Mouse (Mus musculus): Measurements from ENCODE around the gene Tmed2.
A peak's percentile ranks its signal among the peaks of the same experiment; 100 is the strongest.
"Not testable (repeated sequence)": the region's sequence is repeated elsewhere in the genome, so short reads cannot be mapped to it uniquely, and the experiment has no call there.

Tmed2 gene

DNA sequence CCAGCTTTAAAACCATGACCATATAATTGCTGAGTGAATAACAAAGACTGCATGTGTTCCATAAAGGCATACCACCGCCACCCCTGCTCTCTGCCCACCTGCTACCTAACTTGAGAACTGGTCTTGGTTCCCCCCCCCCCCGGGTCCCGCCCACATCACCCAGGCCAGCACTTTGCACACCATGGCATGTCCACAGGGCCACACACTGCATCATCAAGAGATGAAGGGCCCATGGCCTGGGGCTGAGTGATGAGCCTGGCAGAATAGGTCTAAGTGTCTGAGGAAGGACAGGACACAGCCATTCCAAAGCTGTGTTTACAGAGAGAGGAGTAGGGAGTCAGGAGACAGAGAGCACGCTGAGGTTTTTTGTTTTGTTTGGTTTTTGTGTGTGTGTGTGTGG, 12.1 kb upstream of the Tmed2 start:
- DNase-seq (ENCODE audit: low read depth, low spot score) = no peak

DNA sequence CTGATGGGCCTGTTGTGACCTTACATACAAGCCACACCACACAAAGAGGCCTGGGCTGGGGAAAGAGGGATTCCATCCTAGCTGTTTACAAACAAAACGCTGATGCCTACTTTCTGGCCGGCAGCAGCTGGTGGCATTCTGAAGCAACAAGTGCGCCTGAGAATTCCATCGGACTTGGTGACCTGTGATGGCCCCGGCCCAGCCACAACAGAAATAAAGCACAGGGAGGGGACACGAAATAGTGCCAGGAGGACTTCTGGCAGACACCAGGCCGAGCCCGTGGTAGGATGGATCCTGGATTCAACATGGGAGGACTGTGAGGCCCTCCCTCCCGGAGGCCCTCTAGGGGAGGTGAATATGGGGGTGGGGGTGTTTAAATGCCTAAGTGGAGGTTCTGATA, 11.7 kb upstream of the Tmed2 start:
- no peak for DNase-seq (ENCODE audit: low read depth, low spot score)

DNA sequence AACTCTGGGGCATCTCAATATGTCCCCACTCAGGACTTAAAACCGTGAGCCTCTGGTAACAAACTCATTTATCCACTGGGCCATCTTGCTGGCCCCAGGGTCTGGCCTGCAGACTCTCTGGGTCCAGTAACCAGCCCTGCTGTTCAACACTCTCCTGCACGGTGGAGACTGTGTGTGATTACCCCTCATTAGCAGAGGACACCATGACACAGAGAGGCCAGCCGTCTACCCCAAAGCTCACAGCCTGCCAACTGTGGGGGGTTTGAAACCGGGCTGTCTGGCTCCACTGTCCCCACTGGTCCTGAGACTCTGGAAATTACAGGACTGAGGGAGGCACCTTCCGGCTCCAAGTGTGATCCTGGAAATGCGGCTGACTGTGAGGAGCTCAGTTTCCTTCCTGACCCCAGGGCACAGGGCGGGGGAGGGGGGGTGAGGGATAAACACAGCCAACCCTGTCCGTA, 11.3 kb upstream of the Tmed2 start:
- no peak for DNase-seq (ENCODE audit: low read depth, low spot score)

DNA sequence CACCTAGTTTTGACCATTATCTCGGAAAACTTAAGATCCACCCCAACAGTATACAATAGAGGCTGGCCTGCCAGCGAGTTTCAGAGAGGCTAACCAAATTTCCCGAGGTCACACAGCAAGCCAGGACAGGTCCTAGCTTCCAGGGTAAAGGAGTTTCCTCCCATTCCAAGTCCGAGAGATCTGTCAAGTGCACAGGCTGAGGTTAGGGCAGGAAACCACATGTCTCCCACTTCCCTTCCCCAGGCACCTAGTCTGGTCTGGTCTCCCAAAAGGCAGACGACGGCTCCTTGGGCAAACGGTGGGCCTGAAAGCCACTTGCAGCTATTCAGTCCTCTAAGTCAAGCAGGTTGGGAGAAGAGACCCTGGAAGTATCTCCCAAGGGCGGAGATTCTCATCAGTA, 10.8 kb upstream of the Tmed2 start:
- DNase-seq (ENCODE audit: low read depth, low spot score) = no peak

DNA sequence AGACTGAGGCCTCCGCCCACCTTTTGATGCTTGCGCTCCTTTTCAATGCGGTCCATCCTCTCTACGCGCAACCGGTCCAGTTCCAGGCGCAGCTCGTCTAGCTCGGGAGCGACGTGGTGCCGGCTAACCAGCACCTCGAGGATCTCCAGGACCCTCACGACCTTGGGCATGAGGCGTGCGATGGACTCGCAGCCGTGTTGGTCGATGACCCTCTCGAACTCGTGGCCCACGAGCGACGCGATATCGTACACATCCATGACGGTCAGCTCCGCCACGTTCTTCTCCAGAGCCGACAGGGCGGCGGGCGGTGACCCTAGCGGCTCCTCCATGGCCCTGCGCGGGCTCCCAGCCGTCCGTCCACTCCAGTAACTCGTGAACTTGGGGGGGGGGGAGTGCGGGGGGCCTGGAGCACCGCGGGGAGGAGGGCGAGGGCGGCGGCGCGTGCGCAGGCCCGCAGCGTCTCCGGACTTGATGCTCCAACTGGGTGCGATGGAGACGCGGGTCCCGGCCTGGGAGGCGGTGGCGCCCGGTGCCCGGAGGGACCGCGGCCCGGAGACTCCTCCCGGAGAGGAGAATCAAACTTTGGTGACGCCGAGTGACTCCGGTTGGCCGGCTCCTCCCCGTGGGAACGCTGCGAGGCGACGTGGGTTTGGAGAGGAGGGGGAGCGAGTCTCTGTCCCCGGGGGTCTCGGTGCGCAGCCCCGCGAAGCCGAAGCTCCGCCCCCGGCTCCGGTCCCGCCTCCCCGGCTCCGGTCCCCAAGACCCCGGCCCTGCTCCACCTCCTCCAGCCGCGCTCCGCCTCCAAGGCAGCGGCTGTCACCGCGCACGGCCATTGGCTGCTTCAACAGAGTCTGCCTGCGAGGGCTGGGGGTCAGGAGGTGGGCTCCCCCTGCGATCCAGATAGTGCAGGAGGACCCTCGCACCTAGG, 9.6 kb upstream of the Tmed2 start, which contains the start of gene Rilpl1:
TSS of gene Rilpl1 (minus strand) at position 737 of the 928 bp plus-strand sequence.
- no peak for DNase-seq (ENCODE audit: low read depth, low spot score)

DNA sequence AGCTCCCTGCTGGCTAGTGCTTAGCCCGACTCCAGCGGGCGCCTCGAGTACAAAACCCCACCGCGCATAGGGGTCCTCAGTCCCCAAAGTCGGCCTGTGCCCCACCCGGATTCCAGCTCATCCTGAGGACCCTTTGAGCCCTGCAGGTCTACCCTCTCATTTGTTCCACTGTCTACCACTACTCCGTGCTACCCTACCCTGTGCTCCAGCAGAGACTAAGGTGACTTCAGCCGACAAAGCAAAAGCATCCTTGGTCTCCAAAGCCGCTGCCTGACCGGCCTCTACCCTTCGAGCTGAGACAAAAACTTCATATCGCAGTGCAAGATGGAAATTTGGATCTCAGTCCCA, 8.9 kb upstream of the Tmed2 start:
- DNase-seq (ENCODE audit: low read depth, low spot score) = no peak

DNA sequence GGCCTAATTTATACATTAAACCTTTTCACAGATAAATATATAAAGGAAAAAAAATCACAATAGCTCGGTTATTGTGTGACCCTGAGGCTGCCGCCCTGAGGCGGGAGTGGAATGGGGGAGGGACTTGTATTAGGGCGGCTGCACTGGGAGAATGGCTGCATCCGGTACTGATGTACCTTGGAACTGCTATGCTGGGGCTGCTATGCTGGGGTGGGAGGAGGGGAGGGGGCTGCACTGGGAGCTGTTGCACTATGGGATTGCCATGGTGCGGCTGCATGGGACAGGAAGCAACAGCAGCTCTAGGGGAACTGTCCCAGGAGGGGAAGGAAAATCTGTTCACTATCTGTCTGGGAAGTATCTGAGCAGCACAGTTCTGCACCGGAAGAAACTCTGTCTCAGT, 8.0 kb upstream of the Tmed2 start:
- DNase-seq (ENCODE audit: low read depth, low spot score) = no peak

DNA sequence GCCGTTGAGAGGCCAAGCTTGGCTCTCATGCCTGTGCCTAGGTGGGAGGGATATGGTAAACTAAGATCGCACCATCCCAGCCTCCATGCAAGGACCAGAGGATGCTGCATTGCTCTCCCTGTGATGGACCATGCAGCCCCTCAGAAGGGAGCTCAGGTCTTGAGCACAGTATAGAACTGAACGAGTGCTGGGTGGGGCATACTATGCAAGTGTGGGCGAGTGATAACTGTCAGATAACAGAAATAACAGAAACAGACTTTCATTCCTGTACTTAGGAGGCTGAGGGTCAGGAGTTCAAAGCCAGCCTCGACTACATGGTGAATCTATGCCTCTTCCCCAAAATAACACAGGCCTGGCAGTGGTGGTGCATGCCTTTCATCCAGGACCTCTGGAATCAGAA, 5.5 kb upstream of the Tmed2 start:
- no peak for DNase-seq (ENCODE audit: low read depth, low spot score)

DNA sequence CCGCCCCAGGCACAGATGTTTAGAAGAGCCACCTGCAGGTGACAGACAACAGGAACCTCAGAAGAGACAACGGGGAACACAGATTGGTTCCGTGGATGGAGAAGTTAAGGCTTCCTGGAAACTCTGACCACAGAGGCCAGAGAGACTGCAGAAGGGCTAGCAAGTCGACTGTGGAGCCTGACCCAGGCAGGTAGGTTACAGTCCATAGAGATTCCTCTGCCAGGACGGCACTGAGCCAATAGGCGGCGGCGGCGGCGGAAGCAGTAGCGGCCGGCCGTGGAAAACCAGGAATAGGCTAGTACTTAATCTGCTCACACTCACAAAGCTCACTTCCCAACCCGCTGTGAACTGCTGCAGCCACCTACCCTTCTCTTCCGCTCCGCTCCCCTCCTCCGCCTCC, 3.7 kb upstream of the Tmed2 start:
- no peak for DNase-seq (ENCODE audit: low read depth, low spot score)

DNA sequence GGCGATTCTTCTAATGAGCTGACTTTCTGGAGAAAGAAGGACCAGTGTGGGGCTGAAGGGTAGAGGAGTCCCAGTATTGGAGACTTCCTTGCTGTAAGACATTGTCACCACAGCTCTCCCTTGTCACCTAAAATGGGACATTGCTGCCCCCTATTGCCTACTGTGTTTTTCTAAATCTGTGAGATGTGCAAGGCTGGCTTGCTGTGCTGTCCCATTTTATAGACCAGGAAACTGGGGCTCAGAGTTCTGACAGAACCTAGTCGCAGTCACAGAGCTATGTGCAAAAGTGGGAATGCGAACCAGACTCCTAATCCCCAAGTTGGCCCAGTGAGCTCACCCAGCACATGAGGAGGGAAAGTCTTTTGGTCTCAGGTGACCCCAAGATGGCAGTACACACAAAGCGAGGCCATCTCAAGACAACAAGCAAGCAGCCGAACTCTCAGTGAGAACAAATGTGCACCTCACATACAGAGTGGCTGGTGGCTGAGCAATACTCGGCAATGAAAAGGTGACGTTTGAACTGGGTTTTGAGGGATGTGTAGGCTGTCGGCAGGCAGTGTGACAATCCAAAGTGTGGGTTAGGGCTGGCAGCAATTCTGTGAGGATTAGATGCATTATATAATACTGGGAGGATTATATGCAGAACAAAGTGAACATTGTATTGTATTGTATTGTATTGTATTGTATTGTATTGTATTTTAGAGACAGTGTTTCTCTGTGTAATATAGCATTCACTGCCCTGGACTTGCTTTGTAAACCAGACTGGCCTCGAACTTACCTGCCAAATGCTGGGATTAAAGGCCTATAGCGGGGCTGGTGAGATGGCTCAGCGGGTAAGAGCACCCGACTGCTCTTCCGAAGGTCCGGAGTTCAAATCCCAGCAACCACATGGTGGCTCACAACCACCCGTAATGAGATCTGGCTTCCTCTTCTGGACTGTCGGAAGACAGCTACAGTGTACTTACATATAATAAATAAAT, 1.4 kb upstream of the Tmed2 start:
- DNase-seq (ENCODE audit: low read depth, low spot score) = no peak

DNA sequence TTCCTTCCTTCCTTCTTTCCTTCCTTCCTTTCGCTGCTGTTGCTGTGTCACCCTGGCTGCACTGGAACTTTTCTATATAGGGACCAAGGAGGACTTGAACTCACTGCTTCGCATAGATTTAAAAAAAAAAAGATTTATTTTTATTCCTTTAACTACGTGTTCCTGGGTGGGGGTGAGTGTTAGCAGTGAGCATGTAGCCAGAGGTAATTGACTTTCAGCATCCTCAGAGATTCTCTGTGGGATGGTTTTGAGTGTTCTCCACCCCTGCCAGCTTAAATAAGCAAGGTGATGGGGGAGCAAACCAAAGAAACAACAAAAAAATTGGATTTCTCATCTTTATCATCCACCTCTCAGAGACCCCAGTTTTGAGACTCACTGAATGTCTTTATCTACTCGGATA, 590 bp upstream of the Tmed2 start:
- no peak for DNase-seq (ENCODE audit: low read depth, low spot score)

DNA sequence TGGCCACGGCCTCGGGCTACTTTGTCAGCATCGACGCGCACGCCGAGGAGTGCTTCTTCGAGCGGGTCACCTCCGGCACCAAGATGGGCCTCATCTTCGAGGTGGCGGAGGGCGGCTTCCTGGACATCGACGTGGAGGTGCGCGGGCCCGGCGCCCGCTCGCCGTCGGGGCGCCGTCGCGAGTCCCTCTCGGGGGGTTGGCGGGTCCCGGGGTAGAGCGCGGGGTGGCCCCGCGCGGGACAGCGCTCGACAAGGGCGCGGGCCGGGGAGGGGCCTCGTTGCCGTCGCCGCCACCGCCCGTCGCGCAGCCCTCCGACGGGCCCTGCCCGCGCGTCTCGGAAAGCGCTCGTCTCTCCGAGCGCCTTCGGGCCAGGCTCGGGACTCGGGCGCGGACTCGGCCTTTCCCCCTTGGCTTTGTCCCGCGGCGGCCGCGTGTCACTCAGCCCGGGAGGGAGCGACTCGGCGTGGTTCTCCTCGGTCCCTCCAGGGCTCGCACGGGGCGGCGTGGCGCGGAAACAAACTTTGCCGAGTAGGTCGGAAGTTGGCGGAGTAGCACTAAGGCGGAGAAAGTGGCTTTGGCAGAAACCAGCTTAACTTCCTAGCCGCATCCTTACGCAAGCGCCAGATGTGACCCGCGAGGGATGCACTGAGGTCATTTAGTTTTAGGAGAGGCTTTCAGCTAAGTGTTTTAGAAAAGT, 558 bp downstream of the Tmed2 start:
- DNase-seq (ENCODE audit: low read depth, low spot score) = peak; percentile 53

DNA sequence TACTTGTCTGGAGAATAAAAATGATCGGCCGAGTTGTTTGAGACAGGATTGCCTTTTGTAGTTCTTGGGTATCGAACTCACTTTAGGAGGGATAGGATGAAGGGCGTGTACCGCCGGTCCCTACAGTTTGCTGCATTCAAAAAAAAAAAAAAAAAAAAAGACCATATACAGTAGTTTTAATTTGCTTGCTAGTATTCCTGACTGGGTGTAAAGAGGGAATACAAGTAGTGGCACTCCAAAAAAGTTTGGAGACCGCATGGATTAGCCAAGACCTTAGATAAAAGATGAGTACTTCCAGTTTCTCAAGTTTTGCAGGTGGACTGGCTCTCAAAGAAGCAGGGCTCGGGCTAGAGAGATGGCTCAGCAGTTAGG, 1.1 kb downstream of the Tmed2 start:
- DNase-seq (ENCODE audit: low read depth, low spot score) = no peak

DNA sequence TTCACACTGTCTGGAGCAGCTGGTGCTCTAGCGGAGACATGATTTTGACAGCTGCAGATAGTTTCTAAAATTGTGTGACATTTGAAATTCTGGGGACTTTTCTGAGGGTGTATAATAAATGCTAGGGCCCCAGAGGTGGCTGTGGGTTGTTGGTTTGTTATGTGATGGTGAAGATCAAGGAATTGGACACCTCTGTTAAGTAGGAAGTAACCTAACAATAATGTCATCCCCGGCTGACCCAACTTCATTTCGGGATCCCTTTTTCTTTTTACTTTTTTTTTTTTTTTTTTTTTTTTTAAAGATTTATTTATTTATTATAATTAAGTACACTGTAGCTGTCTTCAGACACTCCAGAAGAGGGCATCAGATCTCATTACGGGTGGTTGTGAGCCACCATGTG, 10.2 kb downstream of the Tmed2 start:
- not testable (repeated sequence) for DNase-seq (ENCODE audit: low read depth, low spot score)

DNA sequence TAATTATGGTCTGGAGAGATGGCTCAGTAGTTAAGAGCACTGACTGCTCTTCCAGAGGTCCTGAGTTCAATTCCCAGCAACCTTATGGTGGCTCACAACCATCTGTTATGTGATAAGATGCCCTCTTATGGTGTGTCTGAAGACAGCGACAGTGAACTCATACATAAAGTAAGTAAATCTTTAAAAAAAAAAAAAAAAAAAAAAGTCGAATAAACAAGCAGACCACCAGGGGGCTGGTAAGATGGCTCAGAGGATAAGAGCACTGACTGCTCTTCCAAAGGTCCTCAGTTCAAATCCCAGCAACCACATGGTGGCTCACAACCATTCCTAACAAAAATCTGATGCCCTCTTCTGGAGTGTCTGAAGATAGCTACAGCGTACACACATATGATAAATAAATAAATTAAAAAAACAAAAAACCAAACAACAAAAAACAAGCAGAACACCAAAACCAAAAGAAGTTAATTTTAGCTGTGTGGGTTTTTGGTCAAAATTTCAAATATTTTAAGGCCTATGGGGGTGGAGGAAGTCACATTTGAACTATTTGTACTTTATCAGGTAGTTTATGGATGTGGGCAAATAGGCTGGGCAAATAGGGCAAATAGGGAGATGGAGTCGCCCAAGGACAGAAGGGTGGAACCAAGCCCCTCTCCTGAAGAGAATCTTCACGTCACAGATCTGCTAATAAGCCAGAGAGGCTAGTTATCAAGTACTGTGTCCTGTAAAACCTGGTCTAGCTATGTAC, 11.0 kb downstream of the Tmed2 start:
- not testable (repeated sequence) for DNase-seq (ENCODE audit: low read depth, low spot score)

DNA sequence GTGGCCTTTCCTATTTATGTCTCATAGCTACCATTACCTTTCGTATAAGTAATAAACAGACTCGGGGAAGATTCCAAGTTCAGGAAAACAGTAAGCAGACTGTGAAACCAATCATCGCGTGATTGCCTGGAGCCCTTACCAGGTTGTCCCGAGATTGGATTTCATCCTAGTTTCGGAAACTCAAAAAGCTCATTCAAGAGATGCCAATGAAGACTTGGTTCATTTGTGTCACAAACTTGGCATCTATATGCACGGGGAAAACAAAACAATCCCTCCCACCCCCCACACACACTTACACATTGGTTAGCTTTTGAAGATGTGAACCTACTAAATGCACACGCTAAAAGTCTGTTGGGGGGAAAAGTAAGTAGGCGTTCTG, 11.6 kb downstream of the Tmed2 start:
- DNase-seq (ENCODE audit: low read depth, low spot score) = no peak

DNA sequence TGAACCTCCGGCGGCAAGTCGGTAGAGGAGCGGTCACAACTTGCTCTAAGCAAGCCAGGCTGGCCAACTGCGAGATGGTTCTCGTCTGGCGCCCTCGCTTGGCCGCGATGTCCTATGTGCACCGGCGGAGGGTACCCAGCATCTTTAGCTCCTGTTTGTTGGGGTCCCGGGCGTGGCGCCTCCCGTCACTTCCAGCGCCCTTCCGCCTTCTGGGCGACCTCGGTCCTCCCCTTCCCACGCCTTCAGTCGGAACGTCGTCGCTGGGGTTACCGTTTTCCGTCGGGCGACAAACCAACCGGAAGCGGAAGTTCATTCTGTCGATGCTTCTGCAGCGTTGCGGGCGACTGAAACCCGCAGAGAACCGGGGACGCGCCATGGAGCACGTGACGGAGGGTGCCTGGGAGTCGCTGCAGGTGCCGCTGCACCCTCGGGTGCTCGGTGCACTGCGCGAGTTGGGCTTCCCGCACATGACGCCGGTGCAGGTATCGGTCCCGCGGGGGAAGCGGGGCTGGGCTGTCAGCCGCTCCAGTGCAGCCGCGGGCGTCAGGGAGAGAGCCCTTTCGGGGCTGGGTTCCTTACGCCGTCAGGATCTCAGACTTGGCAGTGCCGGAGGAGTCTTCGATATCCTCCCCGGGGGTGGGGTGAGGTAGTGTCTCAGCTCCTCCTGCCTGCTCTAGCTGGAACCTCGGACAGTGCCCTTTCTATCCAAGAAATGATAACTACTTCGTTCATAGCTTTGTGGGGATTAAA, 12.2 kb downstream of the Tmed2 start, which contains the start of gene Ddx55:
TSS of gene Ddx55 (plus strand) at position 307 of the 750 bp plus-strand sequence.
- peak; percentile 75 for DNase-seq (ENCODE audit: low read depth, low spot score)

DNA sequence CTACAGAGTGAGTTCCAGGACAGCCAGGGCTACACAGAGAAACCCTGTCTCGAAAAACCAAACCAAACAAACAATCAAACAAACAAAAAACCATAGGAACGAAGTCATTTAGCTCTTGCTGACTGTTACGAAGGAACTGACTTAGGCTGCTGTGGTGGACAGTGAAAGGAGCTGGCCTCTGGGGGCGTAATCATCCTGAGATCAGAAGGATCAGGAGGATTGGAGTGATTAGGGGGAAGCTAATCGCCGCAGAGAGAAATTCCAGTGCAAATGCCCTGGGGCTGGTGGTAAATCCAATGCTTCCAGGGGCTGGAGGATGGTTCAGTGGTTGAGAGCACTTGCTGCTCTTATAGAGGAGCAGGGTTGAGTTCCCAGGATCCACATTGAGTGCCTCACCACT, 13.1 kb downstream of the Tmed2 start:
- DNase-seq (ENCODE audit: low read depth, low spot score) = no peak

DNA sequence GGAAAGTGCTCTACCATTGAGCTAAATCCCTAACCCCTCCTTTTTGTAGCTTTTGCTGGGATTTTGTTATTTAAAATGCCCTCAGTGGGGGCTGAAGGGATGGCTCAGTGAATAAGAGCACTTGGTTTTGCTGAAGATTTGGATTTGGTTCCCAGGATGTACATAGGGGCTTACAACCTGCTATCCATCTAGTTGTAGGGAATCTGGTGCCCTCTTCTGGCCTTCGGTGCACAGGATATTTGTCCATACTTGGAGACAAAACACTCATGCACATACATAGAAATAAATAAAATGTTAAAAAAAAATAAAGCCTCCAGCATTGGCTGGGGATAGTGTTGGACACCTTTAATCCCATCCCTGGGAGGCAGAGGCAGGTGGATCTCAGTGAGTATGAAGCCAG, 14.7 kb downstream of the Tmed2 start:
- DNase-seq (ENCODE audit: low read depth, low spot score) = no peak

DNA sequence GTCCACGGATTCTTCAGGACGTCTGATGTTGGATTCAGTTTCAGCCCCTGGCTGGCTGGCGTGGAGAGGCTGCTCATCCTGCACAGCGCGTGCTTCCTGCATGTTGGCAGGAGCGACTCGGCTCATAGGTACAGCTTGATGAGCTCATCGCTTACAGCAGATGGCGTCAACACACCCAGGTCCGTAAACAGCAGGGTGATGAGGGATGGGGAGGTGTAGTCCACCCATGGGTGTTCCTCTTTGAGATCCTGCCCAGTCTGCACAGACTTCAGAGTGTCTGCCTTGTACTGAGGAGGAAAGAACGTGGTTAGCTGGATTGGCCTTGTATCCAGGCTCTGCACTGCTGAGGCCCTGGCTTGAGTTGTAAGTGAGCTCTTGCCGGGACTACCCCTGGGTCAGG, 30.6 kb downstream of the Tmed2 start:
- DNase-seq (ENCODE audit: low read depth, low spot score) = no peak
